Mouse (Mus musculus) small intestine, adult 10 weeks (tissue): Measurements from ENCODE around the gene Nova2. TPM values are rescaled to one million over a fixed set of nuclear protein-coding genes. Genes with fewer than 3 reads are reported as not detected.

Experiments used
- polyA plus RNA-seq: library from polyadenylated mRNA; stranded (reverse); fragments of 350-450 nt; fragmentation: Illumina TruSeq; extraction: RNeasy Lipid Tissue Mini Kit (QIAGEN cat#74804); gene quantifications from one replicate; pipeline ENCODE4 v1.2.3, GENCODE M21; 2014; ENCODE audit warnings: low replicate concordance

Nova2 gene
- polyA plus RNA-seq, result 0.07 TPM

GRCm38 (mm10) chr7:18925162-18925938 is at the start of gene Nova2:
Gene Nova2 (plus strand): TSS chr7:18925888.

GRCm38 (mm10) chr7:18910241-18910831 is 15.4 kb upstream of the Nova2 start, which contains the start of gene Ccdc61:
Gene Ccdc61 (minus strand): TSS chr7:18910415.

GRCm38 (mm10) chr7:18987100-18987499 is 61.4 kb downstream of the Nova2 start, which contains the start of gene Nanos2:
Gene Nanos2 (plus strand): TSS chr7:18987400.

GRCm38 (mm10) chr7:18990601-18991295 is 65.1 kb downstream of the Nova2 start, which contains the start of gene Mypop:
Gene Mypop (plus strand): TSS chr7:18991245.

GRCm38 (mm10) chr7:19003902-19004630 is 78.4 kb downstream of the Nova2 start, which contains the start of gene Irf2bp1:
Gene Irf2bp1 (plus strand): TSS chr7:19004044.

Other genes starting within 250 kb of the Nova2 start
- not detected for gene Psg20, start 239.7 kb upstream of the Nova2 start, polyA plus RNA-seq
- not detected for gene Psg22, start 207.8 kb upstream of the Nova2 start, polyA plus RNA-seq
- not detected for gene Psg19, start 127.4 kb upstream of the Nova2 start, polyA plus RNA-seq
- gene Psg17, start 104.3 kb upstream of the Nova2 start, polyA plus RNA-seq, result not detected
- 4.1 TPM for gene Mill2, start 85.9 kb upstream of the Nova2 start, polyA plus RNA-seq
- not detected for gene Pglyrp1, start 54.6 kb upstream of the Nova2 start, polyA plus RNA-seq
- gene Ccdc61, start 15.5 kb upstream of the Nova2 start, polyA plus RNA-seq, result 0.71 TPM
- gene Nanos2, start 61.5 kb downstream of the Nova2 start, polyA plus RNA-seq, result not detected
- not detected for gene Mypop, start 65.4 kb downstream of the Nova2 start, polyA plus RNA-seq
- gene Irf2bp1, start 78.2 kb downstream of the Nova2 start, polyA plus RNA-seq, result 0.52 TPM
- gene Foxa3, start 97.7 kb downstream of the Nova2 start, polyA plus RNA-seq, result 4.9 TPM
- 1.7 TPM for gene Sympk, start 98.5 kb downstream of the Nova2 start, polyA plus RNA-seq
- not detected for gene Rsph6a, start 128.8 kb downstream of the Nova2 start, polyA plus RNA-seq
- not detected for gene Dmwd, start 150.3 kb downstream of the Nova2 start, polyA plus RNA-seq
- 1.3 TPM for gene Dmpk, start 158.0 kb downstream of the Nova2 start, polyA plus RNA-seq
- gene Six5, start 168.7 kb downstream of the Nova2 start, polyA plus RNA-seq, result 0.33 TPM
- not detected for gene Gm4969, start 192.5 kb downstream of the Nova2 start, polyA plus RNA-seq
- 0.48 TPM for gene Fbxo46, start 194.0 kb downstream of the Nova2 start, polyA plus RNA-seq
- gene Qpctl, start 223.4 kb downstream of the Nova2 start, polyA plus RNA-seq, result 2.7 TPM
- gene Snrpd2, start 223.8 kb downstream of the Nova2 start, polyA plus RNA-seq, result 1.3 TPM
- 0.22 TPM for gene Gipr, start 240.2 kb downstream of the Nova2 start, polyA plus RNA-seq